Mouse (Mus musculus) forebrain, embryonic 11.5 days (tissue): ENCODE measurements at regions not wholly inside any gene's neighbourhood (a gene's known extent, or its start where the extent isn't known, plus 50 kb on each side); places are given as distances from the start of the nearest gene placed in this dataset.

Source experiments
- ATAC-seq: fragments of 200-750 bp; cut with Nextera tagmentation; replicated peaks from 2 replicates; pipeline ENCODE4 v1.8.0; 2017; ENCODE audit warnings: moderate TSS enrichment; ENCODE audit not compliant: low FRiP score
- DNase-seq: peaks from one replicate; pipeline ENCODE4 v3.0.0-alpha.2; 2017; ENCODE audit warnings: low spot score
- H3K27ac ChIP-seq: fragments of 300-500 bp; sonication (generic); 2 replicates; pipeline ENCODE4 v1.5.1; 2014; ENCODE audit warnings: low read depth, low read length
- H3K27me3 ChIP-seq: fragments of 300-500 bp; sonication (generic); 2 replicates; pipeline ENCODE4 v1.6.1; 2014; ENCODE audit warnings: mild to moderate bottlenecking, low read length, mixed read lengths; ENCODE audit not compliant: control insufficient read depth, insufficient read depth
- H3K36me3 ChIP-seq: fragments of 300-500 bp; sonication (generic); 2 replicates; pipeline ENCODE4 v1.6.1; 2014; ENCODE audit warnings: mild to moderate bottlenecking, low read length, moderate library complexity, mixed read lengths; ENCODE audit not compliant: control insufficient read depth, insufficient read depth
- H3K4me1 ChIP-seq: fragments of 300-500 bp; sonication (generic); replicated peaks from 2 replicates; pipeline ENCODE4 v1.6.1; 2014; ENCODE audit warnings: low read length, mixed read lengths; ENCODE audit not compliant: control insufficient read depth, insufficient read depth
- H3K4me2 ChIP-seq: fragments of 300-500 bp; sonication (generic); 2 replicates; pipeline ENCODE4 v1.6.1; 2014; ENCODE audit warnings: low read depth, mild to moderate bottlenecking, low read length, moderate library complexity, mixed read lengths; ENCODE audit not compliant: severe bottlenecking
- H3K4me3 ChIP-seq: fragments of 300-500 bp; sonication (generic); 2 replicates; pipeline ENCODE4 v1.5.1; 2014; ENCODE audit warnings: low read depth, low read length
- H3K9ac ChIP-seq: fragments of 300-500 bp; sonication (generic); 2 replicates; pipeline ENCODE4 v1.6.1; 2014; ENCODE audit warnings: low read length
- H3K9me3 ChIP-seq: fragments of 300-500 bp; sonication (generic); 2 replicates; pipeline ENCODE4 v1.6.1; 2016; ENCODE audit warnings: low read length, mixed read lengths; ENCODE audit not compliant: control insufficient read depth
- WGBS: fragments of 180-500 bp; shearing (Covaris S2); extraction: QIAGEN DNeasy Blood & Tissue Kit; methylation state at CpG from one replicate; pipeline ENCODE4 v1.1.7; 2014; 5-methylcytosine and 5-hydroxymethylcytosine counted together

DNA sequence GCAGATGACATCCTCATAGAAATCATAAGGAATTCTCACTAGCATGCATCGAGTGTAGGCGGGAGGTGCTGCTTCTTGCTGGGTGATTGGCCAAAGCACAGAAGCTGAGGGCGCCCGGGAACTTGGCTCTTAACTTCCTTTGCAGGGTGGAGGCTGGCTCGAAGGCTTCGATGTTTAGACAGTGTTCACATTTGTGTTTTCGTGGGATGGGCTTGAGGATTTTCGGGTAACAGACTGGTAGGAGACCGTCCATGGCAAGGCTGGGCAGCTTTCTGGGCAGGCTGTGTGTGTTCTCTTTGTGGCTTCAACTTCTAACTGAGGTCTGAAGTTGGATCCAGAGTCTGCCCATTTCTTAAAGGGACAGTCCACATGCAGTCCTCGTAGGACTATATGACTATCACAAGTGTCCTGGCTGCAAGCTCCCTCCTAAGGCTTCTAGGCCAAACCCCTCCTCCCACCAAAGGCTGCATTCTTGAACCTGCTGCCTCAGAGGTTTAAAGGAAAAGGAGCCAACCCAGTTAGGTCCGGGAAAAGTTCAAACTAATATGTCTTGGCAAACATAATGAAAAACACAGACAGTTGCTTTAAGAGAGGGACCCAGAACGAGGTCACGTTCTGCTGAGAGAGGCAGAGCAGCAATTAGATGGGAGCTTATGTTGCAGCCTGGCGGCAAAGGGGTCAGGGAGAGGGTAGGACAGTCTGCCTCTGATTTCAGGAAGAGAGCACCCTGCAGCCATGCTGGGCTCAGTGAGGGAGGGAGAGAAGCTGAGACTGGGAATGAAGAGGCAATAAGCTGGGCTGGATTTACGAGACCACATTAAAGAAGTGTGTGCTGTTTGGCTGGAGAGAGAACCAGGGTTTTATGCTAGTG is 98.2 kb upstream of the Neo1 start:
- ATAC-seq: no peak
- Histone ChIP-seq H3K9ac (no peak overlapping the region), H3K27ac (no peak overlapping the region), H3K4me2 (no peak overlapping the region), H3K4me1 (no peaks in the 10 kb centered on the region; the same call in 1 of the 2 replicates), H3K9me3 (no peaks in the 10 kb centered on the region), H3K36me3 (no peaks in the 10 kb centered on the region), H3K4me3 (no peak overlapping the region), H3K27me3 (no peaks in the 10 kb centered on the region)
- no peak for DNase-seq
- 46% methylated on average over 15 of the region's 15 CpGs for WGBS

DNA sequence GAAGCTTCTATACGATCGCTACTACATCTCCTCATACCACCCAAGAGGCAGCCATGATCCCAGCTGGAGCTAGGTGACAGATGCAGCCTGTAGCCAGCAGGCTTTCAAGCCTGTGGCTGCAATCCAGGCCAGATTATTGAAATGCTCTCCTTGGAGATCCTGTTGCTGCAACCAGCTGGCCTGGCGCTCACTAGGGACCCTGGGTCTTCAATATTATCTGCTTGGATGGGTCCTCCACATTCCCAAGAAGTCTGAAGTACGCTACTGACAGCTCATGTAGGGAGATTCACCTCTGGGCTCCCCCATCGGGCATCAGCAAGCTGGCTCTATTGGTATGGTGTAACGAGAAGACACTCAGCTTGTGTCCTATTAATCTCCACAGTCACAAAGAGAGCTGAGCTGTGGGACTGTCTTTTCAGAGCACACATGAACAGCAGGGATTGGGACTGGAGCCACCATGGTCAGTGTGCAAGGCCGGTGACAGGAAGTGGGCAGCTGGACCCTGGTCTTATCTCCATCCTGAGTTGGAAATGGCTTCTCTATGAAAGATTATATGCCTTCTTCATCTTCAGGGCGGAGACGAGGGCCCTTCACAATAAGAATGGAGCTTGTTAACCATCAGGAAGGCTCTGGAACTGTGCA is 93.6 kb upstream of the Neo1 start:
- WGBS: 85% methylated on average over 9 of the region's 9 CpGs
- H3K9me3 ChIP-seq: no peaks in the 10 kb centered on the region

DNA sequence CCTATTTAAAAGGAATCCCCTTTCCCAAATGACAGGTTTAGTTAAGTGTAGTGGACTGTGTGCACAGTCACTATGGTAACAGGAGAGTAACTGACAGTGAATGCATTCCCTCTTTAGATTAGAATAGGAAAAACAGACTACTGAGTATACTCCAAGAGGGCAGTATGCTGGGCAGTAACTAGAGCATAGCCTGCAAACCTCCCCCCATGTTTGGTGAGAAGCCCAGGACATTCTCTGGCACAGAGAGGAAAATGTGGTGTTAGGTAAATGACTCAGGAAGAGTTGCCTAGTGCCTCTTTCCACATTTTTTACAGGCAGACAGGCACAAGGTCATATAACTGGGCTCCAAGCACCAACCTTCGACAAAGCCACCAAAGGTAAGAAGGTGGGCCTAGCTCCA is 93.0 kb upstream of the Neo1 start:
- Histone ChIP-seq H3K9me3 (no peaks in the 10 kb centered on the region), H3K4me2 (no peak overlapping the region), H3K36me3 (no peaks in the 10 kb centered on the region), H3K9ac (no peak overlapping the region), H3K4me3 (no peak overlapping the region), H3K4me1 (no peaks in the 10 kb centered on the region), H3K27ac (no peak overlapping the region), H3K27me3 (no peaks in the 10 kb centered on the region)
- DNase-seq (no peak), ATAC-seq (no peak)
- WGBS: 89% methylated on average over 1 of the region's 1 CpGs

More for the DNA sequence above, 93.6 kb upstream of the Neo1 start:
- H3K4me3 ChIP-seq: no peak overlapping the region
- no peak overlapping the region for H3K27ac ChIP-seq
- DNase-seq: no peak
- H3K27me3 ChIP-seq: no peaks in the 10 kb centered on the region
- no peak overlapping the region for H3K9ac ChIP-seq
- no peak overlapping the region for H3K4me2 ChIP-seq
- ATAC-seq: no peak
- H3K36me3 ChIP-seq: no peaks in the 10 kb centered on the region
- no peaks in the 10 kb centered on the region; the same call in 1 of the 2 replicates for H3K4me1 ChIP-seq

DNA sequence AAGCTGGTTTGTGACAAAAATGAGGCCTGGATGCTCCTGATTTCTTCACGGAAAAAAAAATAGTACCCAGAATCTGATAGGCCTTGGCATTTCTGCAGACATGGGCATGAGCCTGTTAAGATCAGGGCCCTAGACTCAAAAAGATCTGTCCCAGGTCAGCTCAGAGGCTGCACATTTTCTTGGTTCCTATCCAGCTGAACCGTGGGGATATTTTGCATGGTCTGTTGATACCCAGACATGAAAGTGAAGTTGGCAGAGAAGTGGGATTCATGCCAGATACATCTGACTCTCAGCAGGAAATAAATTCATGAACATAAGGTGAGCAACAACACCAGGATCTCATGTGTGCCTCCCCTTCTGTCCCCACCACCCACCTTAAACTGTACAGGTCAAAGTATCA is 91.8 kb upstream of the Neo1 start:
- Histone ChIP-seq H3K36me3 (no peaks in the 10 kb centered on the region), H3K4me3 (no peak overlapping the region), H3K4me1 (no peaks in the 10 kb centered on the region), H3K9me3 (no peaks in the 10 kb centered on the region), H3K9ac (no peak overlapping the region), H3K4me2 (no peak overlapping the region), H3K27ac (no peak overlapping the region), H3K27me3 (no peaks in the 10 kb centered on the region)
- ATAC-seq: no peak
- no peak for DNase-seq
- WGBS: 89% methylated on average over 2 of the region's 2 CpGs

DNA sequence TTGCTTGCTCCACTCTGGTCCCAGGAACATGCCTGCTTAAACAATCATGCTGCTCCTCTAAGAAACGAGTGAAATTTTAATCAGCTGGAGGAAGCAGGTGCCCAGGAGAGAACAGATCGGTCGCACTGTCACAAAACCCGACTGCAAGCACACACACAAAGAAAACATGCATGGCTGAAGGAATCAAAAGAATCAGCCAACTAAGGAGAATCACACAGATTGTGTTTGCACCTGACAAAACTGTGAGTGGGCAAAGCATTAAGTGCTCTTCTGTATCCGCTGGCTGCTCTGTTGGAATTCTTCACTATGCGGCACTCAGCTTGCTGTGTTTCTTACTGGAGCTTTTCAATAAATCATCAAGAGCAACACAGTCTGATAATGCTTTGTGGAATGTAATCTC is 89.6 kb upstream of the Neo1 start:
- DNase-seq (no peak), ATAC-seq (no peak)
- Histone ChIP-seq H3K27ac (no peak overlapping the region), H3K4me2 (no peak overlapping the region), H3K9ac (no peak overlapping the region), H3K4me3 (no peak overlapping the region), H3K9me3 (no peaks in the 10 kb centered on the region), H3K4me1 (no peaks in the 10 kb centered on the region), H3K36me3 (no peaks in the 10 kb centered on the region), H3K27me3 (no peaks in the 10 kb centered on the region)
- WGBS: 84% methylated on average over 6 of the region's 6 CpGs

DNA sequence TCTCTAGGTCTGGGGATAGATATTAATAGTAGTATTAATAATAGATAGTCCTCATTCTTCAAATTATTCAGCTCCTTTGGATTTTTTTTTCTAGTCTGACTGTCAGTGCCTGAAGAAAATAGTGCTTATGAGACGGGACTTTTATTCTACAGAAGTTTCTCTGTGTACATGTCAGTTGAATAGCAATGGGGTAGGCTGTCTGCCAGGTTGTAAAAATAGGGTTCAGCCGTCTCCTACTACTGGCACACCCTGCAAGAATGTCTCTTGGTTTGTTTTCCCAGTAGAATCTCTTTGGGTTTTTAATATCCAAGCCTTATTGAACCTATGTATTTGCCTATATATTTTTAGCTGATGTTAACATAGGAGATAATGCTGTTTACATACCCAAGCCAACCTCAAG is 80.3 kb upstream of the Neo1 start:
- Histone ChIP-seq H3K27me3 (no peaks in the 10 kb centered on the region), H3K4me3 (no peak overlapping the region), H3K36me3 (no peaks in the 10 kb centered on the region), H3K4me1 (no peaks in the 10 kb centered on the region), H3K4me2 (no peak overlapping the region), H3K9me3 (no peaks in the 10 kb centered on the region), H3K9ac (no peak overlapping the region), H3K27ac (no peak overlapping the region)
- no peak for ATAC-seq
- DNase-seq: no peak
- 75% methylated on average over 2 of the region's 2 CpGs for WGBS

- DNase-seq: no peak
- Histone ChIP-seq H3K9ac (no peak overlapping the region), H3K36me3 (no peaks in the 10 kb centered on the region), H3K27ac (no peak overlapping the region), H3K27me3 (no peaks in the 10 kb centered on the region), H3K4me2 (no peak overlapping the region), H3K4me1 (no peaks in the 10 kb centered on the region), H3K9me3 (no peaks in the 10 kb centered on the region), H3K4me3 (no peak overlapping the region)
- 60% methylated on average over 4 of the region's 4 CpGs for WGBS
- ATAC-seq: no peak
Observed at GRCm38 (mm10) chr9:59113859-59114258, 77.6 kb upstream of the Neo1 start.

DNA sequence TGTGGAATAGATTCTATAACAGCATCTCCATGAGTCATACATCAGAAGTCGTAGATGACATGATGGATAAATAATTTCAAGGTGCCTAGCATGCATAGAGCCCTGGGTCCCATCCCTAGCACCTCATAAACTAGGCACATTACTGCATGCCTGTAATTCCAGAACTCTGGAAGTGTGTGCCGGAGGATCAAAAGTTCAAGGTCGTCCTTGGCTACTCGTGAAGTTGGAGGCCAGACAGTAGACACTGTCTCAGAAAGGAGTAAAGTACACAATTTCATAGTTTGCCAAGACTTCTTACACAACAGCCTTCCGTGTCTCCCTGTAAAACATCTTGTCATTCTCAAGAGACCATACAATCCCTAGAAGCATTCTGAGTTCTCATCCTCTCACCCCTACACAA is 63.5 kb upstream of the Neo1 start:
- H3K4me2 ChIP-seq: no peak overlapping the region
- no peak overlapping the region for H3K27ac ChIP-seq
- no peak overlapping the region for H3K4me3 ChIP-seq
- ATAC-seq (no peak), DNase-seq (no peak)
- WGBS: 87% methylated on average over 5 of the region's 5 CpGs
- H3K9me3 ChIP-seq: no peaks in the 10 kb centered on the region
- H3K9ac ChIP-seq: no peak overlapping the region
- peaks cover 4% of the 10 kb centered on the region; the same call in 1 of the 2 replicates for H3K4me1 ChIP-seq
- no peaks in the 10 kb centered on the region for H3K36me3 ChIP-seq
- no peaks in the 10 kb centered on the region for H3K27me3 ChIP-seq

- no peak for DNase-seq
Observed at GRCm38 (mm10) chr9:59097564-59097963, 61.3 kb upstream of the Neo1 start.

More at GRCm38 (mm10) chr9:59097564-59097963, 61.3 kb upstream of the Neo1 start:
- Histone ChIP-seq H3K4me1 (peaks cover 4% of the 10 kb centered on the region; the same call in 1 of the 2 replicates), H3K4me2 (no peak overlapping the region), H3K4me3 (no peak overlapping the region), H3K27me3 (no peaks in the 10 kb centered on the region), H3K9me3 (no peaks in the 10 kb centered on the region), H3K9ac (no peak overlapping the region), H3K27ac (no peak overlapping the region), H3K36me3 (no peaks in the 10 kb centered on the region)
- no peak for ATAC-seq
- 55% methylated on average over 4 of the region's 4 CpGs for WGBS
